Mouse (Mus musculus) heart, postnatal 36 days (tissue): Measurements from ENCODE around the gene Git2. TPM values are rescaled to one million over a fixed set of nuclear protein-coding genes. Genes with fewer than 3 reads are reported as not detected.

Source experiments
- DNase-seq, 2 experiments: peaks; one replicate each; pipeline ENCODE4 v3.0.0; 2021 to 2022
- intact Hi-C: fragments of 180-260 bp; cut with DNase I; formaldehyde crosslinking; loops from one replicate; pipeline ENCODE4 v1.15.1; 2025
- total RNA-seq, 2 experiments: library from RNA; stranded (reverse); gene quantifications; 2 replicates each; pipeline ENCODE4 v1.2.3; 2021

Git2 gene
- total RNA-seq, 2 experiments from 2014 or later, result 28.7 to 32.0 TPM

DNA sequence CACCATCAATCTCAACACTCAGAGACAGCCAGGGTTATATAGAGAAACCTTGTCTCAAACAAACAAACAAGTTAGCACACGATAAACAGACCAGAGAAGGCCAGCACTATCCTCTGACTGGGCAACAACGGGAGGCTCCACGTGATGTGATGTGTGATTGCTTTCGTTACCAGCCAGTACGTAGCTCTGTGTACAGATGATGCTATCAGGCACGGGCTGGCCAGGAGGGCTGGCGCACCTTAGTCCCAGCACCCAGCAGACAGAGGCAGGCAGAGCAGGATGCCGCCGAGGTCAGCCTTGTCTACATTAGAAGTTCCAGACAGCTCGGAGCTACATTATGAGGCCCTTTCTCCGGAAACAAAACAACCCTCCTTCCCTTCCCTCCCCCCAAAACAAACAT is 24.5 kb upstream of the Git2 start:
- intact Hi-C loops, result no loop called here
- DNase-seq, result no peak

DNA sequence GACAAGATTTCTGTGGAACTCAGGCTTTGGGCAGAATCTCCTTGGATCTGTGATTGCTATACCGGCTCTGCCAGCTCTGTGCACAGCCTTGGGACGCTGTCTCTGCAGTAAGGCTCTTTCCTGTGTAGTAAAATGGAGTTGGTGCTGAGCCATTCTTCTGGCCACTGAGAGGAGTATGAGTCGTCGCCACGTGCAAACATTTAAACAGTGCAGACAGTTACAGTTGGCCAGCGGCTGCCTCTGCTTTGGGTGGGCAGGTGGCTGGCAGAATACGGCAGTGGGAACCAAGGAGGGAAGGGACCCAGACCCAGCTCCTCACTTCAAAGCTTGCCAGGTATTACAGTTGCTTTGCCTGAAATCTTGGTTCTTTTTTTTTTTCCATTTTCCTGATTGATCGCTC is 21.9 kb upstream of the Git2 start:
- intact Hi-C loops, result no loop called here
- no peak for DNase-seq

DNA sequence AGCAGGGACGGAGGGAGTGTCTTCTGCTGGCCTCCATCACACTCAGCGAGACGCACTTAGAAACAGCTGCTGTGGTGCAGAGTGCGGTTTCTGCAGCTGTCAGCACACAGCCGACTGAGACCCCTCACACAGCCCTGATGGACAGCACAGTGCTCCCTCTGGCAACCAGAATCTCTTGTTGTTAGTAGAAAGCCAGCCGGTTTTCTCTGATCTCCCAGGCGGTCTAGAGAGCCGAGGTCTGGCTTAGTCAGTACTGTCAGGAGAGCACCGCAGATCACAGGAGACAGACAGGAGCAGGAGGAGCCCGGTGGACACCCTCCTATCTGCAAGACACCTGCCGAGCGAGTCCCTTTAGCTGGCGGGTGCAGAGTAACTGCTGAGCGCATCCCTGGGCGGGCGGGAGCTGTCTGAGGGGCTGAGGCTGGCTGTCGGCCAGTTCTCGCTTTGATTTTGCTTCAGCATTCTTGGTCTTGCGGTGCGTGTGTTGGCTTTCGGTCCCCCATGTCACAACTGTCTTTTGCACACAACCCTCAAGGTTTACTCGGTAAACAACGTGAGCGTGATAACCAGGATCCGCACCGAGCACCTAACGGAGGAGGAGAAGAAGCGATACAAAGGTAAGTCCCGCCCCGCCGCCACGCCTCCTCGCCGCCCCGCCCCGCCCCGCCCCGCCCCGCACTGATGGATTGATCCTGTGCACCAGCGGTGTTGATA is 21.1 kb upstream of the Git2 start:
- intact Hi-C loops, result no loop called here
- DNase-seq, result no peak

DNA sequence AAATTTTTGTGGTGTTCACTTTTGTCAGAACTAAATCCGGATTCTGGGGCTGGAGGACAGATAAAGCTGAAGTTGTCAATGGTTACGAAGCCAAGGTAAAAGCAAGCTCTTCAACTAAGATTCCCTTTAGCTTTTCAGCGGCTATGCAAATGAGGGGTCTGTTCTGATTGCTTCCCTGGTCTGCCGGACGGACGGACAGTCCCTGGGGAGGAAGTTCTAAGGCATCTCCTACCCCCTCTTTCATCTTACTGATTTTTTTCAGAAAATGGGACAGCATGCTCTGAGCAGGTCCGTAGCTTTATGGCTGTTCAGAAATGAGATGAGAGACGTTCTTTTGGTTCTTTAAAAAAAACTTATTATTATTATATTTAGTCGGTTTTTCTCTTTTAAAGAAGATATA is 20.3 kb upstream of the Git2 start:
- intact Hi-C loops, result no loop called here

DNA sequence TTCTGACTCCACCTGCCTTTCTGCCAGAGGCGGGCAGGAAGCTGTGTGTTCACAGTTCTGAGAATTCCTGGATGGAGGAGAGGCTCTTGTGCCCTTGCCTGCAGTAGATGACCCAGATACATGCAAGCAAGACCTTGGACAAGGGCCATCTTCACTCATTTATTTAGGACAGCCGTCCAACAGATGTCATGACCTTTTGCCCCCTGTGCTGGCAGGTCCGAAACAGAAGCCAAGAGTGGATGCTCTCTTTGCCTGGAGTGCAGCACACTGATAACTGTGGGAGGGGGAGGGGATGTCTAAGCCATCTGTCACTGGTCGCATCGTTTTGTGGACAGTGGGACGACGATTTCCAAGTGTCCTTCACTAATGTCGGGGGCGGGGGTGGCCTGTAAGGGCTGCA is 19.9 kb upstream of the Git2 start:
- intact Hi-C loops, result no loop called here
- DNase-seq, result no peak

More for the DNA sequence above, 20.3 kb upstream of the Git2 start:
- DNase-seq, result no peak

DNA sequence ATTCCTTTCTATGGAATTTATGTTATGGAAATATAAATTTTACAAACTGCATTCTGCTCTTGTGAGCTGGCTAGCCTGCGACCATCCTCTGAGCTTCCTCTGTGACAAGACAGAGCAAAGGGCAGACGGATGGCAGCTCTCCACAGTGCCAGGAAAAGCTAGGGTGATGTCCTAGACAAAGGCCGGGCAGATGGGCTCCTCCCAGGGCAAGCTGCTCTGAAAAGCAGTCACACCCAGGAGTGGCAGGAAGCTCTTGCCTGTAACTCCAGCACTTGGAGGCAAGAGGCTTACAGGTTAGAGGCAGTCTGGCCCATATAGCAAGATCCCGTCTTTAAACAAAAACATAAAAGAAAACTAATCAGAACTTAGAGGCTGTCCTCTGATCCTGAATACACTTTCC is 19.3 kb upstream of the Git2 start:
- no peak for DNase-seq
- intact Hi-C loops, result no loop called here

DNA sequence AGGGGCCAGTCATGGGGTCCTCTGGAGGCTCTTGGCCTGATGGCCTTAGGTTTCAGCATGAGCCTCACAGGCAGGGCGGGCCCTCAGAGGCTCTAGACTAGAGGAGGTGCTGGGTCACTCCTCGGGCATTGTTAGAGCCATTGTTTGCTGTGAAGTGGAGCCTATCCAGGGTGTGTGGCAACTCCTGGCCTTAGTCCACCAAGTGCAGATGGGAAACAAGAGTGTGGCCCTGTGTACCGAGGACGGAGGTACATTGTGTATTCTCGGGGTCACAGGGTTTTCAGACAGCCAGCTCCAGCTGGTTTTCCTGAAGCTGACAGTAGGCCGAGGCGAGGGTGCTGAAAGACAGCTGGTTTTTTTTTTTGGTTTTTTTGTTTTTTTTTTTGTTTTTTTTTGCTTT is 18.0 kb upstream of the Git2 start:
- intact Hi-C loops, result no loop called here
- DNase-seq, result peak; percentile 45 to 47

DNA sequence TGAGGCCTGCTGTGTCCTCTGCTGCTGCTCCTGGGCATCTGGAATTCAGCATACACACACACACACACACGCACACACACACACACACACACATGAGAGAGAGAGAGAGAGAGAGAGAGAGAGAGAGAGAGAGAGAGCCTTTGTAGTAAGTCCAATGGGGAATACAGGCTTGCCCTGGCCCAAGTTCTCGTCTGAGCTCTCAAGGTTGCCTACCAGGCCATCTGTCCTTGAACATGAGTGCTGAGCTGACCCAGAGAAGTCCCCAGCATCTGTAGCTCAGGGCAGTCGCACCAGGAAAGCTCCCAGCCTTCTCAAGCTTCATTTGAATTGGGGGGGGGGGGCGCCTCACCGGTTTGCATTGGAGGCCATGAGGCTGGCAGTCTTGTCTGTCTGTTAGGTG is 9.9 kb upstream of the Git2 start:
- DNase-seq, result peak in 1 of 2 experiments; percentile 18
- intact Hi-C loops, result no loop called here

DNA sequence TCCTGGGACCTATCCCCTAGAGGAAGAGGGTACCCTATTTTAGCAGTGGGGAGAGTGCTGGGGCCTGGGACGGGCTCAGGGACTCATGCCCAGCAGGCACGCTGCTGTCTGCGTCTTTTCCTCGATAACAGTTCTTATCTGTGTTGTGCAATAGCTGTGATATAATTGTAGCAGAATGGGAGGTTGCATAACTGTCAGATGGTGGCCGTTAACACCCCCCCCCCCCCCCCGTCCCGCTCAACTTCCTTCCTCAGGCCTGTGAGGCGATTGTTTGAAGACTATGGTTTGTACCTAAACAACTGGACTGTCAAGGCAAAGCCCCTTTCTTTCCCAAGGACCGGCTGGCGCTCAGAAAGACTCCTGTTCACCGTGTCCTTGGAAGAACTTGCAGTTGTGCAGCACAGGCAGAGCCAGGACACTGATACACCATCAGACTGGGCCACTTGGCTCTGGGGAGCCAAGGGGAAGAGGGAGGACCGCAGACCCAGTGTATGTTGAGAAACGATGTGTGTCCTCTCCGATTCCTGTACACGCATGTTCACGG is 9.4 kb upstream of the Git2 start:
- DNase-seq, result peak; percentile 59 to 75
- intact Hi-C loops, result no loop called here

DNA sequence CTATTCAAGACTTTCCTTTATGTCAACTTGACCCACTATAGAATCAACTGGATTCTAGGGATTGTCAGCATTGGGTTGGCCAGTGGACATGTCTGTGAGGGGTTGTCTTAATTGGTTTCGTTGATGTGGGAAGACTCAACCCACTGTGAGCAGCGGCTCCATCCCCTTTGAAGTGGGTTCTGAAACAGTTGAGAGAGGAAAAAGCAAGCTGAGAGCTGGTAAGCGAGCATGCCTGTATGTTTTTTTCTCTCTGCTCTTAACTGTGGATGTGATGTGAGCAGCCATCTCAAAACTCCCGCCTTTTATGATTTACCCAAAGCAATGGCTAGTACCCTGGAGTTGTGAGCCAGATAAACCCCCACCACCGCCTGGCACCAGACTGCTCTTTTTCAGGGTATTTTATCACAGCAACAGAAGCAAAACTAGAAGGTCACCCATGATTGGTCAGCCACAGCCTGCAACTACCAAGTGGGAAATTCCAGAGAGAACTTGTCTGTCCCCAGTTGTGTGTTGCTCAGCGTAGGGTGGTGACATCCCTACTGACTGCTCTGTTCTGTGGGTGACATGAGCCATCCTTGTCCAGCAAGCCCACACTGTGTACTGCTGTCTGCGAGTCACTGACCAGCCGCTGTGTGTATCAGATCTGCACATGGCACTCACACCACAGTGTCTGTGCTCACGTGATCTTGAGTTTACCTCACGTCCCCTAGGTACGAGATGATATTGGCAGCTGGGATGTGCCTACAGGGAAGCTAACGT is 8.3 kb upstream of the Git2 start:
- DNase-seq, result peak in 1 of 2 experiments; percentile 13
- intact Hi-C loops, result no loop called here

DNA sequence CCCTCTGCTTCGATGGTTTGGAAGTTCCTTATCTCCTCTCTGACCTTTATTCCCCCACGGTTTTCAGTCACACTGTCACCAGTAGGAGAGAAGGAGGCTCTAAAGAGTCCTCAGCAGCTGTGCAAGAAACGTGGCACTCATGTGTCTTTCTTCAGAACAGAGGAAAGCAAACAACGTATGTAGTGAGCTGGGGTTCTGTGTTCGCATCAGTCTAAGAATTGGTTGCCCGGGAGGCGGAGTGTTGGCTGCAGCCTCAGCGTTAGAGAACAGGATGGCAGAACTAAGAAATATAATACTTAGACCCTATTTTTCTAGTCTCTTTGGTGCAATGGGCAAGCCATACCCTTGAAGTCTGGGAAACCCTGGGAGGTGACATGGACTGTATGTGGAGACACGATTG is 7.7 kb upstream of the Git2 start:
- DNase-seq, result no peak
- intact Hi-C loops, result no loop called here

DNA sequence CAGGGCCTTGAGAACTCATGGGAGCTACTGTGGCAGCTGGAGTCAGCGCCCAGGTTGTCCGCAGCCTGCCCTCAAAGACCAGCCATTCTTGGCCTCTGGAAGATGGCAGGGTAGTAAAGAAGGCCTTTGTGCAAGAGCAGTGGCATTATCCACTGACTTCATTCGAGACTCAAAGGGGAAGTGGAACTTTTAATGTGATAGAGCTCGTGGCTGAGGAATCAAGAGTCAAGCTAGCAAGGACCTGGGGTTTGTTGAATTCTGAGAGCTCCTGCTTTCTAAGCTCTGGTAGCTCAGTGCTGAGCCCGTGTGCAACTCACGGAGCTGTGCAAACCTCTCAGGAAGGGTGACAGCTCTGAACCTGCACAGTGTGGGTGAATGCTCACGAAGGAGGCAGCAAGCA is 5.6 kb upstream of the Git2 start:
- intact Hi-C loops, result no loop called here
- DNase-seq, result no peak

DNA sequence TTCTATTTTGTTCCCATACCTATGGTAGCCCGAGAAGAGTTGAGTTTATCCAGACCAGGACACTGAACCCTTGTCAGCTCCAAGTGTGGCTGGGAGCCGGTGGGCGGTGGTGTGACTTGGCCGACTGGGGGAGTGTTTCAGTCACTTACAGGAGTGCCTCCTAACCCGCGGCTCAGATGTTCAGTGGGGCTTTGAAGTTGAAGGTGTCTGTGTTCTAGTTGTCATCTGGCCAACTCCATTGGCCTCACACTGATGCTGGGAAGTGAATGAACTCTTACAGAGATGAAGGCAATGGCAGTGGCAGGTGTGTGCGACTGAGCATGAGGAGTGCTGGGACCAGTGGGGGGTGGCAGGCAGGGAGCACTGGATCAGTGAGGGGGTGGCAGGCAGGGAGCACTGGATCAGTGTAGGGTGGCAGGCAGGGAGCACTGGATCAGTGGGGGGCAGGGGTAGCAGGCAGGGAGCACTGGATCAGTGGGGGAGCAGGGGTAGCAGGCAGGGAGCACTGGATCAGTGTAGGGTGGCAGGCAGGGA is 4.7 kb upstream of the Git2 start:
- intact Hi-C loops, result no loop called here
- no peak for DNase-seq

DNA sequence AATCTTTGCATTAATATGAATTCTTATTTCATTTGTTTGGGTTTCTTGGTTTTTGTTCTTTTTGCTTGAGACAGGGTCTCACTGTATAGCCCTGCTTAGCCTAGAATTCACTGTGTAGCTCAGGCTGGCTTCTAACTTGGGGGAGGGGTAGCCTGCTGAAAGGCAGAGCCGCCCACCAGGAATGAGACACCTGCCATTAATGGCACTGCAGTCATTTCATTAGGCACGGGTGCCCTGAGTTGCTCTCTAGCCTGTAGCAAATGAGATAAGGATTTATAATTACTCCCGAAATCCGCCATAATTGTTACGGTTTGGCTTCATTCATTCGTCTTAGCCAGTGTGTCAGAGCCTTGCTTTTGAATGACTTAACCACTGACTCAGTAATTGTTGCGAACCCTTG is 857 bp upstream of the Git2 start:
- intact Hi-C loops, result no loop called here
- no peak for DNase-seq

DNA sequence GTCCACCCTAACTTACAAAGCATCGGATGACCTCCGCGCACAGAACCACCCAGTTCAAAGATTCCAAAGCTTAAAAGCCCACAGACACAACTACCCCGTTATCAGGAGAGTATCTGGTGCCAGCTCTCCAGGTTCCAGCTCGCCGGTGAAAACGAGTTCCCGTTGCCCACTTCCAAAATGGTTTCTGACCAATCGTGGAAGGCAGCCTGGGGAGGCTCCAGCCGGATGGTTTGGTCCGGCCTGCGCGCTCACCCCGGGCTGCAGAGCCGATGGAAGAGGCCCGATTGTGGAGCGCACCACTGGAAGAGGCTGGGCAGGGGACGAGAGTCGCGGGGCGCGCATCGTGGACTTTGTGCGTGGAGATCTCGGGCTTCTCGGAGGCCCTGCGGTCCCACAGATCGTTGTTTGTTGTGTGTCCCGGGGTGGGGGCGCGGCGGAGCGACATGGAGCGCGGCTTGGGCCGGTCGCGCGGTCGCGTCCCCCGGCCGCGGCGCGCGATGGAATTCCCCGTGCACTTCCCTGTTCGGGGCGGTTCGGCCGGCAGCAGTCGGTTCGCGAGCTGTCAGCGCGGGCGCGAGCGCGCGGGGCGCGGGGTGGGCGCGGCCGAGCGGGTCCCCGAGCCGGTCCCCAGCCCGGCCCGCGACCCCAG is 790 bp downstream of the Git2 start, which contains the start of gene Ankrd13a:
Ankrd13a (plus strand) TSS at position 275 of the 649 bp plus-strand sequence.
- intact Hi-C loops, result loop anchor here (2.0 to 5.0 kb wide), 2 partner anchors 30 to 67 kb away; partner anchors contain the start of gene Tchp
- DNase-seq, result peak; percentile 88 to 90

DNA sequence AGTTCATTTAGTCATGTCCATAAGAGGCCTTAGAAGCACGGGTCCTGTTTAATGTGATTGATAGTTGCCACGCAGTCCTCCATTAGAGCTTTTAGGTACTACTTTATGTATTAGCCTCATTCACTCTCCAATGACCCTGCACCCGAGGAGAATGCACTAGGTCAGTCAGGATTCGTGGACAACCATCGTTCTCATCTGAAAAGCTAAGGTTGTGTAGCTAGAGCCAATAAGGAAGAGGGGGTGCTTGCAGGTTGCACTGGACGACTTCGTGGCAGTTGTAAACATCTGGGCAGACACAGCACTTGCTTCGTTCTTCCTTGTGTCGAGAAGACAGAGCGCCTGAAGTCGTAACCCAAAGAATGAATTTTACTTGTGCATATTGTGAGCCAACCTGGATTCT is 1.5 kb downstream of the Git2 start:
- peak in 1 of 2 experiments; percentile 34 for DNase-seq
- intact Hi-C loops, result loop anchor here (2.0 to 5.0 kb wide), 2 partner anchors 31 to 66 kb away; partner anchors contain the start of gene Tchp

DNA sequence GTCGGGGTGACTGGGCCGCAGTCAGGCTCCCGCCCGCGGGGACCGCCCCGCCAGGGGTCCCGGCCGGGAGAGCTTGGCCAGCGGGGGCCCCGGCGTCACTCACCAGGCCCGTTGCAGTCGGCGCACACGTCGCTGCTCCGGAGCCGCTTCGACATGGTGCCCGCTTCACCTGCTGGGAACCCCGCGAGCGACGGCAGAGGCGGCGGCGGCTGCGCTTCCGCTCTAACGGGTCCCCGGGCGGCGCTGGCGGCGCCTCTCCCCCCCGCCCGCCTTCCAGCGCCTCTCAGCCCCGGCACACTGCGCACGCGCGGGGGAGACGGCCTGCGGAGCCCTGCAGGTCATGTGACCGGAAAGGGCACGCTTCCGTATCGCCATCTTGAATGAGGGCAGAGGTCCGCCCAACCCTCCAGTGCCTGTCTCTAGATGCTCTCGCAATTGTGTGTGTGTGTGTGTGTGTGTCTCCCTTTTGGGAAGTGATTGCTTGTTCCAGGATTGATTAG is 2.1 kb downstream of the Git2 start:
- intact Hi-C loops, result loop anchor here (5.0 kb wide), 1 partner anchor 66 kb away; the partner anchor contains the start of gene Tchp
- DNase-seq, result peak; percentile 96 to 98

DNA sequence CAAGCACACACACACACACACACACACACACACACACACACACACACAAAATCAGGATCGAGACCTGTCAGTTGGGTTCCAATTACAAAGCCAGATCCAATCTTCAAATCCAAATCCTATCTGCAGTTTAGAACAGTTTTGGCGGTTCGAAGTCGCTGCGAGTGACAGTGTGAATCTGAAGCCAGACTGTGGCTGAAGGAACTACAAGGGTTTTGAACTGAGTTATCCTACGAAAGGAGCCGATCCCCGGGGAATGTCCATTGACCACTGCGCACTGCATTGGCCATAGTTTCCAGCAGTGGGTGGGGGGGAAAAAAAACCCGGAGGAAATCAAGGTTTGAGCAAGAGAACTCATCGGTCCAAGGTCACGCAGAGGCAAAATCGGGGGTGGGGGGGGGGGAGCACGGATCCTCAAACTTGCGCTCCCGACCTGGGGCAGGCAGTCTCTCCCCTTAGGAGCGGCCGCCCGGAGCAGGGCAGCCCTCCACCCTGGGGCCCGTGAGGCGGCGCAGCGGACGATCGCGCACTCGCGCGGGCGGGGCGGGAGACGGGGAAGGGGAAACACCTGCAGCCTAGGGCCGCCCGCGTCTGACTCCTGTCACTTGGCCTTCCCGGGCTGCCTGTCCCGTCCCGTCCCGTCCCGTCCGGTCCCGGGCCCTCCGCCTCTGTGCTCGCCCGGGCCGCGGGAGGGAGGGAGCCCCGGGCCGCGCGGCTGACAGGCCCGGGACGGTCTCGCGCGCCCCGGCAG is 2.7 kb downstream of the Git2 start:
- intact Hi-C loops, result loop anchor here (5.0 kb wide), 1 partner anchor 65 kb away; the partner anchor contains the start of gene Tchp
- DNase-seq, result peak in 1 of 2 experiments; percentile 68

DNA sequence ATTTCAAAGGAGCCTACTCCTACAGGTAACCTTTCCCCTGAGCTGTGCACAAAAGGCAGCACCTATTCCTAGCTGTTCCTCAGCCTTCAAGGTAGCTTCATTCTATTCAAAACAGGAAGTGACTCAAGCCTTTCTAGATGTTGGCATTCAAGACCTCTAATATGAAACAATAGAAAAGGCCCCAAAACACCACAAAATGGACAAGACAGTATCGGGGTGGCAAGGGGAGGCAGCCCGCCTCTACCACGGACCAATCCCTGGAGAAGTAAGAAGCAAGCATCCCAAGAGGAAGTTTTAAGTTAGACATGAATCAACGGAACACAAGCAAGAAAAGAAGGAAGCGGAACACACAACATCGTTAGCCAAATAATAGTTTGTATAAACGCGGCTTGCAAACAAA is 3.5 kb downstream of the Git2 start:
- intact Hi-C loops, result loop anchor here (2.0 to 5.0 kb wide), 2 partner anchors 33 to 64 kb away; partner anchors contain the start of gene Tchp
- peak in 1 of 2 experiments; percentile 21 for DNase-seq

DNA sequence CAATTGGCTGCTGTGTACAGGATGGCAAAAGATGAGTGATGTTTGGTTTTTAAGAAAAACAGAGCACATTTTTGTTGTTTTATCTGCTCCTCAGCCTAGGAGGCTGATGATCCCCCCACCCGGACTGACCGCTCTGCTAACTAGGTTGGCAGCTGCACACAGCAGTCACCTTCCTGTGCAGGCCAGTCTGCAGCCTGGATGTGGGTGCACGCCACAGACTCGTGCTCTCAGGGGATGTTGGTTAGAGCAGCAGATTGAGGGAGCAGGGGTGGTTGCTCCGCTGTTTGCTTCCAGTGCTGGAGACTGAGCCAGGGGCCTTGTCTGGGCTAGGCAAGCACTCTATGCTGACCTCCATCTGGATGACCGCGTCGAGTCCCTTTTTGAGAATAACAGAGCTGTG is 5.5 kb downstream of the Git2 start:
- DNase-seq, result no peak
- intact Hi-C loops, result loop anchor here (2.0 to 5.0 kb wide), 2 partner anchors 31 to 62 kb away; partner anchors contain the start of gene Tchp
